Mouse (Mus musculus): ENCODE results near the gene Srp9. TPM values are rescaled to one million over a fixed set of nuclear protein-coding genes. Genes with fewer than 3 reads are reported as not detected.

The Srp9 gene
- polyA plus RNA-seq, 1 experiment from 2014 or later, result 142 TPM

DNA sequence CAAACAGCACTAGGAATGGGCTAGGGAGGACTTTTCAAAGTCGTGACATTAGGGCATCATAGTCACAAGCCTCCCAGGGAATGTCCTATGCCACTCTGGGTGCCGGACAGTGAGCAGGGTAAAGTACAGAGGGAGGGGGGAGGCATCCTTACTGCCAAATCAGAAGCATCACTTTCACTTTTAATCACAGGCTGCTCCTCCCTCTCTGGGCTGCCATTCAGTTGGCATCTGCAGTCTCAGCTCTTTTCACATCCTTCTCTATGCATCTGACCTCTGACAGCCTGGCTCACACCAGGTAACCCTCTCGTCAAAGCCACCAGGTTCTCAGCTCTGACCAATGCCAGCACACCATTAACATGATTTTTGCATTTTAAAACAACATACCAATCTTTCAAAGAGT is 24.1 kb upstream of the Srp9 start:
- no peaks in the 10 kb centered on the region for H3K27me3 ChIP-seq (replicated peaks; ENCODE audit: control insufficient read depth, insufficient read depth, low read length)
- no peak for ATAC-seq
- H3K27ac ChIP-seq (ENCODE audit: low read length), result no peak overlapping the region
- no peaks in the 10 kb centered on the region for H3K36me3 ChIP-seq (ENCODE audit: control insufficient read depth, insufficient read depth, low read length)
- no peak overlapping the region for H3K4me2 ChIP-seq (ENCODE audit: low read depth, low read length)
- no peak overlapping the region for H3K4me3 ChIP-seq (ENCODE audit: low read length)
- peaks cover 18% of the 10 kb centered on the region for H3K4me1 ChIP-seq (ENCODE audit: control insufficient read depth, insufficient read depth, low read length)
- no peak overlapping the region for H3K9ac ChIP-seq (ENCODE audit: low read depth, low read length)
- H3K9me3 ChIP-seq (ENCODE audit: control insufficient read depth, low read length), result no peaks in the 10 kb centered on the region
- 70% methylated on average over 3 of the region's 3 CpGs for WGBS

DNA sequence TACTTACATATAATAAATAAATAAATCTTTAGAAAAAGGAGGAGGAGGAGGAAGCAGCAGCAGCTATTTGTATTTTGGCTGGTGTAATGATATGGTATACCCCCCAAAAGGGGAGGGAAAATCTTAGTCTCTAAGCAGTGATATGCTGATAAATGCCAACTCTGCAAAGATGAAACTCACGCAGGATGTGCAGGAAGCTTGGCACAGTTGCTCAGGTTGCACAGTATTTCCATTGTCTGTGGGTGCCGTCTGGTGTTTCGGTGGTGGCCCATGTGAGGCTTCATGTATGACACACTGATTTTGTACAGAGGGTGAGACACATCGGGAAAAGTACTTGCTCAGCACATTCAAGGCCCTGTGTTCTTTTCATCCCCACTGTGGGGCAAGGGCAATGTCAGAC is 23.1 kb upstream of the Srp9 start:
- no peak overlapping the region for H3K9ac ChIP-seq (ENCODE audit: low read depth, low read length)
- H3K4me1 ChIP-seq (ENCODE audit: control insufficient read depth, insufficient read depth, low read length), result peaks cover 16% of the 10 kb centered on the region
- H3K4me3 ChIP-seq (ENCODE audit: low read length), result no peak overlapping the region
- H3K9me3 ChIP-seq (ENCODE audit: control insufficient read depth, low read length), result no peaks in the 10 kb centered on the region
- no peak overlapping the region for H3K4me2 ChIP-seq (ENCODE audit: low read depth, low read length)
- no peak overlapping the region for H3K27ac ChIP-seq (ENCODE audit: low read length)
- no peaks in the 10 kb centered on the region for H3K36me3 ChIP-seq (ENCODE audit: control insufficient read depth, insufficient read depth, low read length)
- no peaks in the 10 kb centered on the region for H3K27me3 ChIP-seq (replicated peaks; ENCODE audit: control insufficient read depth, insufficient read depth, low read length)
- no peak for ATAC-seq
- 69% methylated on average over 4 of the region's 4 CpGs for WGBS

- Histone ChIP-seq H3K4me3 (ENCODE audit: low read length) (no peak overlapping the region), H3K9me3 (ENCODE audit: control insufficient read depth, low read length) (no peaks in the 10 kb centered on the region), H3K9ac (ENCODE audit: low read depth, low read length) (no peak overlapping the region), H3K4me2 (ENCODE audit: low read depth, low read length) (no peak overlapping the region), H3K4me1 (ENCODE audit: control insufficient read depth, insufficient read depth, low read length) (peaks cover 11% of the 10 kb centered on the region), H3K36me3 (ENCODE audit: control insufficient read depth, insufficient read depth, low read length) (no peaks in the 10 kb centered on the region), H3K27me3 (replicated peaks; ENCODE audit: control insufficient read depth, insufficient read depth, low read length) (no peaks in the 10 kb centered on the region), H3K27ac (ENCODE audit: low read length) (no peak overlapping the region)
- no peak for ATAC-seq
These were observed 21.8 kb upstream of the Srp9 start for GRCm38 (mm10) chr1:182102706-182103105.

GRCm38 (mm10) chr1:182103436-182103835 is 21.1 kb upstream of the Srp9 start:
- Histone ChIP-seq H3K9me3 (ENCODE audit: control insufficient read depth, low read length) (no peaks in the 10 kb centered on the region), H3K27me3 (replicated peaks; ENCODE audit: control insufficient read depth, insufficient read depth, low read length) (no peaks in the 10 kb centered on the region), H3K36me3 (ENCODE audit: control insufficient read depth, insufficient read depth, low read length) (no peaks in the 10 kb centered on the region), H3K4me1 (ENCODE audit: control insufficient read depth, insufficient read depth, low read length) (peaks cover 13% of the 10 kb centered on the region), H3K4me3 (ENCODE audit: low read length) (no peak overlapping the region), H3K27ac (ENCODE audit: low read length) (no peak overlapping the region), H3K9ac (ENCODE audit: low read depth, low read length) (no peak overlapping the region), H3K4me2 (ENCODE audit: low read depth, low read length) (no peak overlapping the region)
- no peak for ATAC-seq
- WGBS, result 85% methylated on average over 11 of the region's 11 CpGs

DNA sequence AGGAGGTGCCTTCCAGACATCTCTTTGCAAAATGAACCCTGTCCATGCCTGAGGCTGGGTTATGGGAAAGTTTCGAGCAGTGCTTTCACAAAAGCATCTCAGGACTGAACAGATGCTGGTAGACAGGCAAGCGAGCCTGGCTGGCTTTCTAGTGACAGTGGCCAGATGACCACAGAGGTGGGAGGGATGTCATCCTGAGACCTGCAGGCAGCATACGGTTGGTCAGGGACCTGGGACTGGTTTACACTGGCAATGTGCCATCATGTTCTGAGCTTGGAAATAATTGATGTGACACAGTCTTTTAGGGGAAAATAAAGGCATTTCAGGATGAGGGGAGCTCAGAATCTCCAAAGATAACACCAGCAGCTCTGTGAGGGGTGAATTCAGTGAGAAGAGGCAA is 19.5 kb upstream of the Srp9 start:
- WGBS, result 43% methylated on average over 3 of the region's 3 CpGs
- Histone ChIP-seq H3K4me2 (ENCODE audit: low read depth, low read length) (no peak overlapping the region), H3K27ac (ENCODE audit: low read length) (no peak overlapping the region), H3K9ac (ENCODE audit: low read depth, low read length) (no peak overlapping the region), H3K4me1 (ENCODE audit: control insufficient read depth, insufficient read depth, low read length) (peaks cover 7% of the 10 kb centered on the region; the same call in 1 of the 2 replicates), H3K36me3 (ENCODE audit: control insufficient read depth, insufficient read depth, low read length) (no peaks in the 10 kb centered on the region), H3K4me3 (ENCODE audit: low read length) (no peak overlapping the region), H3K27me3 (replicated peaks; ENCODE audit: control insufficient read depth, insufficient read depth, low read length) (no peaks in the 10 kb centered on the region), H3K9me3 (ENCODE audit: control insufficient read depth, low read length) (no peaks in the 10 kb centered on the region)
- ATAC-seq, result no peak

GRCm38 (mm10) chr1:182107251-182107650 is 17.3 kb upstream of the Srp9 start:
- Histone ChIP-seq H3K27me3 (replicated peaks; ENCODE audit: control insufficient read depth, insufficient read depth, low read length) (no peaks in the 10 kb centered on the region), H3K4me3 (ENCODE audit: low read length) (no peak overlapping the region), H3K4me2 (ENCODE audit: low read depth, low read length) (no peak overlapping the region), H3K27ac (ENCODE audit: low read length) (no peak overlapping the region), H3K9me3 (ENCODE audit: control insufficient read depth, low read length) (no peaks in the 10 kb centered on the region), H3K36me3 (ENCODE audit: control insufficient read depth, insufficient read depth, low read length) (no peaks in the 10 kb centered on the region), H3K4me1 (ENCODE audit: control insufficient read depth, insufficient read depth, low read length) (peaks cover 9% of the 10 kb centered on the region; the same call in 1 of the 2 replicates), H3K9ac (ENCODE audit: low read depth, low read length) (no peak overlapping the region)
- ATAC-seq, result no peak
- 88% methylated on average over 9 of the region's 9 CpGs for WGBS

DNA sequence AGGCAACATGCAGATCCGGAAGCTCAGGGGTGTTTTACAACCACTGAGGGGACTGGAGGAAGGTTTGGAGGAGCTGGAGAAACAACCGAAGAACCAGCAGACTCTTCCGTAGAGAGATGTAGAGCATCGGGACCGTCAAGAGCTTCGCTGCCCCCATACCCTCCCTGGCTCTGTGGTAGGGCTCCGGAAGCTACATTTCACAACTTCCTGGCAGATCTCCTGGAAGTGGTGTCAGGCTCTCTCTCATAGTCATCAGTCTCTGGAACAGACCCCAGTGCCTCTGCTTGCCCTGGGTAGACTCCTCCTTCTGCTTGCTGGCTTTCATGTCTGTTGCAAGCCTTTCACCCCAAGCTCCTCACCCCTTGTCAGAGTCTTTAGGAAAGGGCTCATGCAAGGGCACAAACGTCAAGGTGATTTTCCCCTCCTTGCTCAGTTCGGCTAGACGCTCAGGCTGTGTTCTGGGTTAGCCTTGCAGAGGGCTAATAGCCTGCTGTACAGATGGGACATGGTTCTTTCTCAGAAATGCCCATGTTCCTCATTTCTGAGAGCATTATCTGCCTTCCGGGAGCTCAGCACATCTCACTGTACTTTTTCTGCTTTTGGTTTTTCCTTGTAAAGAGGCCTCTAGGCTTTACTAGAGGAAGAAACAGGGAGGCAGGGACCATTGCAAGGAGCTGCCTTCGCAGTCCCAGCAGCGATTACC is 16.0 kb upstream of the Srp9 start:
- no peak overlapping the region for H3K9ac ChIP-seq (ENCODE audit: low read depth, low read length)
- ATAC-seq, result no peak
- no peak overlapping the region for H3K4me2 ChIP-seq (ENCODE audit: low read depth, low read length)
- 71% methylated on average over 13 of the region's 13 CpGs for WGBS
- H3K9me3 ChIP-seq (ENCODE audit: control insufficient read depth, low read length), result no peaks in the 10 kb centered on the region
- no peak overlapping the region for H3K4me3 ChIP-seq (ENCODE audit: low read length)
- no peak overlapping the region for H3K27ac ChIP-seq (ENCODE audit: low read length)
- H3K4me1 ChIP-seq (ENCODE audit: control insufficient read depth, insufficient read depth, low read length), result 0 out of 2 replicates have a peak, but pooled peaks cover 4% of the 10 kb centered on the region
- no peaks in the 10 kb centered on the region for H3K36me3 ChIP-seq (ENCODE audit: control insufficient read depth, insufficient read depth, low read length)
- no peaks in the 10 kb centered on the region for H3K27me3 ChIP-seq (replicated peaks; ENCODE audit: control insufficient read depth, insufficient read depth, low read length)

GRCm38 (mm10) chr1:182110185-182110584 is 14.4 kb upstream of the Srp9 start:
- H3K9ac ChIP-seq (ENCODE audit: low read depth, low read length), result no peak overlapping the region
- 88% methylated on average over 11 of the region's 11 CpGs for WGBS
- no peak overlapping the region for H3K27ac ChIP-seq (ENCODE audit: low read length)
- no peak for ATAC-seq
- H3K4me2 ChIP-seq (ENCODE audit: low read depth, low read length), result no peak overlapping the region
- no peaks in the 10 kb centered on the region for H3K27me3 ChIP-seq (replicated peaks; ENCODE audit: control insufficient read depth, insufficient read depth, low read length)
- H3K4me3 ChIP-seq (ENCODE audit: low read length), result no peak overlapping the region
- no peaks in the 10 kb centered on the region for H3K36me3 ChIP-seq (ENCODE audit: control insufficient read depth, insufficient read depth, low read length)
- no peaks in the 10 kb centered on the region for H3K9me3 ChIP-seq (ENCODE audit: control insufficient read depth, low read length)
- H3K4me1 ChIP-seq (ENCODE audit: control insufficient read depth, insufficient read depth, low read length), result 0 out of 2 replicates have a peak, but pooled peaks cover 4% of the 10 kb centered on the region

DNA sequence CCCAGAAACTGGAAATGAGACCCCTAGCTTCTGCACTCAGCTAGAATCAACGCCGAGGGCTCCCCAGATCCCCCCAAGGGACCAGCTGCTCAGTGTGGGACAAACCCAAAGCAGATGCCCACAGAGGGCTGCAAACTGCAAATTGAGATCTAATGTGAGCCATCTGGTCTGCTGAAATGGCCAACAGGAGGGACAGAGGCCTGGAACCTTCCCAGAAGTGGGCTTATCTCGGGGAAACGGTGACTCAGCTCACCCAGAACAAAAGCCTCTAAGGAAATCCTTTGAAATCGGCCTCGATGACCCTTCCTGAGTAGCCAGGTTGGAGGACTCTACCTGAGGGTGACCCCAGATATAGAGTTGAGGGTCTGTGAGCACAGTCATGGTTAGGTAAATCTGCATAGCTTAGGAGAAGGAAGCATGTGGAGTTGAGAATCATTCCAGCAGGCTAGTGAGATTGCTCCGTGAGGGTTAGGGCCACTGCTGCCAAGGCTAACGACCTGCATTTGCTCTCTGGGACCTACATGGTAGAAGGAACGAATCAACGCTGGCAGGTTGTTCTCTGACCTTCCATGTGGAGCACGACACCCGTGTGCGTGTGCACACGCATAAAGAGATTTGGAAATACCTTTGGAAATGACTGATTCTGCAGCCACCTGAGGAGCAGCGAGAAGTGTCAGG is 13.7 kb upstream of the Srp9 start:
- no peak overlapping the region for H3K27ac ChIP-seq (ENCODE audit: low read length)
- H3K9ac ChIP-seq (ENCODE audit: low read depth, low read length), result no peak overlapping the region
- ATAC-seq, result no peak
- H3K36me3 ChIP-seq (ENCODE audit: control insufficient read depth, insufficient read depth, low read length), result no peaks in the 10 kb centered on the region
- no peaks in the 10 kb centered on the region for H3K9me3 ChIP-seq (ENCODE audit: control insufficient read depth, low read length)
- H3K4me1 ChIP-seq (ENCODE audit: control insufficient read depth, insufficient read depth, low read length), result 0 out of 2 replicates have a peak, but pooled peaks cover 4% of the 10 kb centered on the region
- H3K27me3 ChIP-seq (replicated peaks; ENCODE audit: control insufficient read depth, insufficient read depth, low read length), result no peaks in the 10 kb centered on the region
- no peak overlapping the region for H3K4me3 ChIP-seq (ENCODE audit: low read length)
- H3K4me2 ChIP-seq (ENCODE audit: low read depth, low read length), result no peak overlapping the region
- 74% methylated on average over 15 of the region's 15 CpGs for WGBS

Measured in intestine, embryonic 16.5 days (tissue).